Mouse (Mus musculus) forebrain, embryonic 12.5 days (tissue): ENCODE results near the gene Ticam1. TPM values are rescaled to one million over a fixed set of nuclear protein-coding genes. Genes with fewer than 3 reads are reported as not detected.
A peak's percentile ranks its signal among the peaks of the same experiment; 100 is the strongest.

ENCODE experiments used
- ATAC-seq: fragments of 200-750 bp; cut with Nextera tagmentation; 2 replicates; pipeline ENCODE4 v1.8.0; 2017; ENCODE audit warnings: moderate TSS enrichment; ENCODE audit not compliant: low FRiP score
- H3K27ac ChIP-seq: fragments of 300-500 bp; sonication (generic); 2 replicates; pipeline ENCODE4 v1.5.1; 2016; ENCODE audit warnings: mild to moderate bottlenecking
- H3K27me3 ChIP-seq: fragments of 300-500 bp; sonication (generic); 2 replicates; pipeline ENCODE4 v1.6.1; 2016; ENCODE audit warnings: mild to moderate bottlenecking
- H3K36me3 ChIP-seq: fragments of 300-500 bp; sonication (generic); replicated peaks from 2 replicates; pipeline ENCODE4 v1.6.1; 2016; ENCODE audit warnings: mild to moderate bottlenecking
- H3K4me1 ChIP-seq: fragments of 300-500 bp; sonication (generic); 2 replicates; pipeline ENCODE4 v1.6.1; 2016
- H3K4me2 ChIP-seq: fragments of 300-500 bp; sonication (generic); 2 replicates; pipeline ENCODE4 v1.6.1; 2016; ENCODE audit warnings: mild to moderate bottlenecking, moderate library complexity
- H3K4me3 ChIP-seq: fragments of 300-500 bp; sonication (generic); replicated peaks from 2 replicates; pipeline ENCODE4 v1.5.1; 2016; ENCODE audit warnings: mild to moderate bottlenecking
- H3K9ac ChIP-seq: fragments of 300-500 bp; sonication (generic); 2 replicates; pipeline ENCODE4 v1.6.1; 2016; ENCODE audit warnings: mild to moderate bottlenecking
- H3K9me3 ChIP-seq: fragments of 300-500 bp; sonication (generic); 2 replicates; pipeline ENCODE4 v1.6.1; 2016
- WGBS: fragments of 180-500 bp; shearing (Covaris S2); methylation state at CpG from one replicate; pipeline ENCODE4 v1.1.7; 2016; 5-methylcytosine and 5-hydroxymethylcytosine counted together
- microRNA counts: library from miRNA; unstranded; fragments of <30 nt; microRNA quantifications from one replicate; lab custom pipeline; 2017
- microRNA-seq: library from miRNA; unstranded; fragments of <30 nt; microRNA quantifications from one replicate; pipeline ENCODE4, GENCODE M21; 2017
- polyA plus RNA-seq: library from polyadenylated mRNA; unstranded; fragments of >200 nt; fragmentation: Nextera tagmentation; extraction: Ambion mirVana; gene quantifications from 2 replicates; pipeline ENCODE4 v1.2.1, GENCODE M21; 2016

The Ticam1 gene
- polyA plus RNA-seq, 1 experiment from 2014 or later, result 1.7 TPM

GRCm38 (mm10) chr17:56233389-56233788 is 43.2 kb downstream of the Ticam1 start:
- H3K9ac ChIP-seq, result no peak overlapping the region
- H3K27ac ChIP-seq, result 0 out of 2 replicates have a peak overlapping the region, but pooled peaks have one; percentile 21
- H3K9me3 ChIP-seq, result no peaks in the 10 kb centered on the region
- H3K27me3 ChIP-seq, result peaks cover 6% of the 10 kb centered on the region
- 57% methylated on average over 8 of the region's 8 CpGs for WGBS
- ATAC-seq, result peak; percentile 33
- H3K36me3 ChIP-seq, result no peaks in the 10 kb centered on the region
- H3K4me1 ChIP-seq, result peaks cover 16% of the 10 kb centered on the region
- H3K4me2 ChIP-seq, result peak overlapping the region; percentile 36
- no peak overlapping the region for H3K4me3 ChIP-seq

GRCm38 (mm10) chr17:56229943-56230342 is 46.6 kb downstream of the Ticam1 start:
- H3K27ac ChIP-seq, result no peak overlapping the region
- H3K9me3 ChIP-seq, result no peaks in the 10 kb centered on the region
- H3K4me3 ChIP-seq, result no peak overlapping the region
- no peaks in the 10 kb centered on the region for H3K36me3 ChIP-seq
- no peak overlapping the region for H3K4me2 ChIP-seq
- no peak for ATAC-seq
- WGBS, result 65% methylated on average over 10 of the region's 10 CpGs
- peaks cover 12% of the 10 kb centered on the region for H3K4me1 ChIP-seq
- H3K9ac ChIP-seq, result no peak overlapping the region
- H3K27me3 ChIP-seq, result peaks cover 10% of the 10 kb centered on the region

GRCm38 (mm10) chr17:56226566-56226965 is 50.0 kb downstream of the Ticam1 start:
- no peak overlapping the region for H3K27ac ChIP-seq
- no peak overlapping the region for H3K4me2 ChIP-seq
- ATAC-seq, result no peak
- WGBS, result 76% methylated on average over 3 of the region's 3 CpGs
- no peak overlapping the region for H3K9ac ChIP-seq
- H3K9me3 ChIP-seq, result no peaks in the 10 kb centered on the region
- no peaks in the 10 kb centered on the region for H3K36me3 ChIP-seq
- no peak overlapping the region for H3K4me3 ChIP-seq
- no peaks in the 10 kb centered on the region for H3K4me1 ChIP-seq
- peaks cover 10% of the 10 kb centered on the region for H3K27me3 ChIP-seq

- no peak overlapping the region for H3K9ac ChIP-seq
- WGBS, result 33% methylated on average over 1 of the region's 1 CpGs
- H3K9me3 ChIP-seq, result no peaks in the 10 kb centered on the region
- ATAC-seq, result no peak
- no peaks in the 10 kb centered on the region for H3K4me1 ChIP-seq
- H3K27ac ChIP-seq, result no peak overlapping the region
- peaks cover 10% of the 10 kb centered on the region for H3K27me3 ChIP-seq
- H3K4me3 ChIP-seq, result no peak overlapping the region
- no peak overlapping the region for H3K4me2 ChIP-seq
- no peaks in the 10 kb centered on the region for H3K36me3 ChIP-seq
Measured at GRCm38 (mm10) chr17:56224916-56225315, 51.7 kb downstream of the Ticam1 start.

- Histone ChIP-seq H3K27ac (no peak overlapping the region), H3K4me3 (no peak overlapping the region), H3K36me3 (peaks cover 6% of the 10 kb centered on the region; the same call in 1 of the 2 replicates), H3K4me1 (peaks cover 34% of the 10 kb centered on the region), H3K9ac (no peak overlapping the region), H3K27me3 (no peaks in the 10 kb centered on the region), H3K9me3 (no peaks in the 10 kb centered on the region), H3K4me2 (peak overlapping the region; percentile 86; the same call in 1 of the 2 replicates)
- ATAC-seq, result no peak
- WGBS, result 78% methylated on average over 3 of the region's 3 CpGs
Measured at GRCm38 (mm10) chr17:56219805-56220204, 56.8 kb downstream of the Ticam1 start.

MicroRNAs within 50 kb of the gene (microRNA counts, 519-probe panel; counts per million panel counts)
- microRNA mmu-miR-7b (lab: Ali Mortazavi, UCI), result 3,668 counts per million, percentile 38 among the panel's probes with 10 or more counts

Small RNA genes within 50 kb of the gene (microRNA-seq; reads per million reads assigned to microRNA genes)
- 1,190 reads per million, percentile 79 among the genes with 10 or more reads in this experiment for gene Mir7b

Other genes starting within 250 kb of the Ticam1 start
- gene Sh3gl1, start 240.2 kb downstream of the Ticam1 start, polyA plus RNA-seq, result 130 and 135 TPM in 2 replicates
- 39.1 and 43.4 TPM in 2 replicates for gene Chaf1a, start 236.3 kb downstream of the Ticam1 start, polyA plus RNA-seq
- gene Ubxn6, start 201.8 kb downstream of the Ticam1 start, polyA plus RNA-seq, result 49.7 and 50.8 TPM in 2 replicates
- gene Hdgfl2, start 197.2 kb downstream of the Ticam1 start, polyA plus RNA-seq, result 183 and 188 TPM in 2 replicates
- gene Plin4, start 167.0 kb downstream of the Ticam1 start, polyA plus RNA-seq, result 0.06 and 0.18 TPM in 2 replicates
- 0.22 TPM in 1 of 2 replicates, not detected in the other for gene Plin5, start 159.2 kb downstream of the Ticam1 start, polyA plus RNA-seq
- 0.18 and 0.27 TPM in 2 replicates for gene Lrg1, start 154.8 kb downstream of the Ticam1 start, polyA plus RNA-seq
- gene Sema6b, start 136.4 kb downstream of the Ticam1 start, polyA plus RNA-seq, result 4.8 and 5.4 TPM in 2 replicates
- 7.5 TPM in 2 replicates for gene Tnfaip8l1, start 114.3 kb downstream of the Ticam1 start, polyA plus RNA-seq
- gene Mydgf, start 92.9 kb downstream of the Ticam1 start, polyA plus RNA-seq, result 54.5 and 57.3 TPM in 2 replicates
- 43.4 and 48.6 TPM in 2 replicates for gene Dpp9, start 57.9 kb downstream of the Ticam1 start, polyA plus RNA-seq
- gene Fem1a, start 20.0 kb downstream of the Ticam1 start, polyA plus RNA-seq, result 18.2 and 20.3 TPM in 2 replicates
- 28.6 and 28.8 TPM in 2 replicates for gene Plin3, start 16.1 kb upstream of the Ticam1 start, polyA plus RNA-seq
- not detected in 2 replicates for gene Arrdc5, start 23.5 kb upstream of the Ticam1 start, polyA plus RNA-seq
- gene Uhrf1, start 26.5 kb upstream of the Ticam1 start, polyA plus RNA-seq, result 187 and 198 TPM in 2 replicates
- 61.6 and 63.4 TPM in 2 replicates for gene Kdm4b, start 49.3 kb upstream of the Ticam1 start, polyA plus RNA-seq
- gene Ptprs, start 199.7 kb upstream of the Ticam1 start, polyA plus RNA-seq, result 330 and 331 TPM in 2 replicates
- not detected in 2 replicates for gene Znrf4, start 235.6 kb upstream of the Ticam1 start, polyA plus RNA-seq